8 mouse cellular contexts compared by ENCODE assay signal in genomic region chr2:148580286-148580966, GRCm38 (mm10).
DNase-seq lines count a peak whose midpoint lies in the region; ATAC-seq and TF ChIP-seq lines count a peak whose summit lies in the region.

No protein-coding gene starts in this region.

- DNase-seq in heart, adult 11 months: peak; percentile 87
- no peak for DNase-seq in heart, postnatal 25 days (ENCODE audit: low spot score)
- DNase-seq in brain, embryonic 18.5 days (ENCODE audit: low read depth, low spot score): peak; percentile 16
- DNase-seq in heart, postnatal 14 days: peak; percentile 19 to 61
- peak; percentile 45 to 49 for DNase-seq in left cerebral cortex, postnatal 14 days (ENCODE audit: low spot score in 2 of 2)

- no peaks in the 10 kb centered on the region for H3K36me3 ChIP-seq in C2C12 (ENCODE audit: control insufficient read depth, insufficient read depth)

- H3K4me3 ChIP-seq in C2C12 (ENCODE audit: insufficient read depth, poor library complexity, severe bottlenecking): no peak overlapping the region

- intact Hi-C loops in heart, postnatal 25 days (cut with DNase I): loop anchor here (2.0 kb wide), 1 partner anchor 74 kb away; no protein-coding TSS in a partner anchor
- intact Hi-C loops in heart, postnatal 14 days (cut with DNase I): loop anchor here (2.0 kb wide), 1 partner anchor 460 kb away; no protein-coding TSS in a partner anchor
- intact Hi-C loops in left cerebral cortex, postnatal 14 days (cut with DNase I): loop anchor here (2.0 to 5.0 kb wide), 3 partner anchors 77 to 458 kb away; partner anchors contain the start of gene Thbd

- peak; percentile 31 for TF ChIP-seq CTCF in C2C12 (IDR thresholded peaks at IDR 0.05; ENCODE audit: control insufficient read depth, insufficient read depth, insufficient read length)

- H3K79me2 ChIP-seq in C2C12 (ENCODE audit: control insufficient read depth, insufficient read depth): no peaks in the 10 kb centered on the region

- no peaks in the 10 kb centered on the region for H3K27me3 ChIP-seq in C2C12 (ENCODE audit: control insufficient read depth, insufficient read depth, insufficient read length)

- H3ac ChIP-seq in C2C12 (ENCODE audit: control insufficient read depth, insufficient read length, low read depth): no peak overlapping the region

- 0 out of 2 replicates have a peak, but pooled peaks have one; percentile 30 for ATAC-seq in monocyte, adult 5-6 weeks (replicated peaks; ENCODE audit: insufficient number of reproducible peaks, low FRiP score, low TSS enrichment, poor library complexity, severe bottlenecking)
- no peak for ATAC-seq in erythroid progenitor cell, adult 5-6 weeks (replicated peaks; ENCODE audit: low FRiP score, poor library complexity, severe bottlenecking)

- no peaks in the 10 kb centered on the region for H3K79me3 ChIP-seq in C2C12 (ENCODE audit: low read depth)

TF ChIP-seq in C2C12, 6 proteins besides CTCF, POLR2A, EP300 and RAD21:
- no peak for TF ChIP-seq FOSL1 (IDR thresholded peaks at IDR 0.05; ENCODE audit: insufficient read depth, low read length, poor library complexity, severe bottlenecking)
- TF ChIP-seq CEBPB (IDR thresholded peaks at IDR 0.05; ENCODE audit: low read depth): no peak
- TF ChIP-seq USF1 (IDR thresholded peaks at IDR 0.05; ENCODE audit: low read depth): no peak
- TF ChIP-seq MYOG (IDR thresholded peaks at IDR 0.05; ENCODE audit: control insufficient read depth, extremely low read depth, insufficient read length): no peak
- no peak for TF ChIP-seq MYOD1 (IDR thresholded peaks at IDR 0.05; ENCODE audit: control insufficient read depth, insufficient read length, low read depth)
- no peak for TF ChIP-seq MAX (IDR thresholded peaks at IDR 0.05)
